Mouse (Mus musculus) CD4-positive, CD25-positive, alpha-beta regulatory T cell, adult 4 months (primary cell): ENCODE data around the gene Catsperg1. TPM values are rescaled to one million over a fixed set of nuclear protein-coding genes. Genes with fewer than 3 reads are reported as not detected.
"Not testable (repeated sequence)": the region's sequence is repeated elsewhere in the genome, so short reads cannot be mapped to it uniquely, and the experiment has no call there.

Experiments used
- ATAC-seq: one replicate; pipeline ENCODE4 v1.8.0; 2017
- polyA plus RNA-seq, 2 experiments: library from polyadenylated mRNA; unstranded; fragments of 100-300 nt; shearing (Covaris generic); gene quantifications; one replicate each; pipeline ENCODE4 v1.2.1; 2017

Gene Catsperg1
- polyA plus RNA-seq, 2 experiments from 2014 or later: 0.44 to 0.56 TPM

DNA sequence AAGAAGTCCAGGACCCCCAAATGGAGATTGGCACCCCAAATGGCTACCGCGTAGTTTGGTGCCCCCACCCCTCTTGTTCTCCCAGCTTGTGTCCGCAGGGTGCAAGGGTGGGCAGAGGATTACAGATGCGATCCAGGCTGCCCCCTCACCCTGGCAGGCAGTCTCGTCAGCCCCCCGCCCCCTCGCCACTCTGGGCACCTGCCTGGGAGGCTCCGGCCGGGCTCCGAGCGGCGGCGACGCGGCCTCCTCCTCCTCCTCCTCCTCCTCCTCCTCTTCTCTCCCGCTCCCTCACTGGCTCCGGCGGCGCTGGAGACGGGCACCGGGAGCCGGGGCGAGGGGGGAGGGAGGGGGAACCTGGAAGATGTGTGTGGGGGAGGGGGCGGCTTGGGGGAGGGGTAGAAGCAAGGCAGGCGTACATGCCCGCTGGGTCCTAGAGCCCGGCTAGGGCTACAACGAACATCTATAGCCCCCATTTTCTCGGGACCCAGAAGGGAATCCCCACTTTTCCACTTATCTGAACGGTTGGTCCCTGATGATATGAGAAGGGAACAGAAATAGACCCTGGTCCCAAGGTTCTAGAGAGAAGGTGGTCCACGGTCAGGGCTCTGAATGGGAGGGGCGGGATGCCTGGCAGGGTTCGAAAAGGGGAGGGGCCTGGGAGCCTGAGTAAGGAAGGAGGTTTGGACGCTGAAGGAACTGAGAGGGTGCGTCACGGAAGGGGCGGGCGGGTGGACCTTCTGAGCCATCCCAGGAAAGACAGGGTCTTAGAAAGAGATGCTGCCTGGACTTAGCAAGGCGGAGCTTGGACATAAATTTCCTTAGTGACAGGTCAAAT lies 44.4 kb downstream of the Catsperg1 start:
- peak; percentile 27 for ATAC-seq

DNA sequence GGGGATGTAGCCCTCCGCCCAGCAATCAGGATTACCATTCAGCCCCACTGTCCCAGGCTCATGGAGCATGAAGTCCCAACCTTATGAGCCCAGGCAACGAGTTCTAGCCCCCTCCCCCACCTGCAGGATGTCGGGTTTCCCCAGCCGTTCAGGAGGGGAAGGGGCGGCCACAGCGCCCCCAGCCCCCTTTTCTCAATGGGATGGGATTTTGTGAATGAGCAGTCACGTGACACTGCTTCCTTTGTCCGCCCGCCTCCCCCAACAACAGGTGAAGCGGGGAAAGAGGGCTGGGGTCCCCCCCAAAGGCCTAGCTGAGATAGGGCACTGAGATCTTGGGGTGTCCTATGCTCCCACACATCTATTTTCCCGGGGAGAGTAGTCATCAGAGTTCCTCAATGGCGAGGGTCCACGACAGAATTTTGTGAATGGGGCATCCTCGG lies 45.0 kb downstream of the Catsperg1 start:
- no peak for ATAC-seq

DNA sequence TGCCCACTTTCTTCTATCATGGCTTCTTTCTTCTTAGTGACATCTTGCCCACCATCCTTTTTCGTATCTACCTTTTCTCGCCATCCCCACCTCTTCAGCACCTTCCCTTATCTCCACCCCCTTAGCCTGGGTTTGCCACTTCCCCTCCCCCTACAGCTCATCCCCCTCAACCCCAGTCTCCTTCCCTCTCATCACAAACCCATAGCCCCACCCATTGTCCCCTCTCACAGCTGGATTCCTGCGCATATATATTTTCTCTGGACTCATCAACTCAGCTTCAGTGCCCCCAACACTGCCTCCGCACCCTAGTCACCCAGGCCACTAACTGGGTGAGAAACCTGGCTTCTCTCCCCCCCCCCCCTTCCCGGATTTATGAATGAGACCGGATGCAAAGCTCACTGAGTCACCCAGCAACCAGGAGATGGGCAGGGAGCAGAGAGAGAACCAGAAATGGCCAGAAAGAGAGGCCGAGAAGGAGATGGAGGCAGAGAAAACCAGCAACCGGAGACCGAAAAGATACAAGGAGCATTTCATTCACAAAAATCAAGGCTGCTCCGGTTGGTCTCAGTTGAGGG lies 45.6 kb downstream of the Catsperg1 start:
- no peak for ATAC-seq

DNA sequence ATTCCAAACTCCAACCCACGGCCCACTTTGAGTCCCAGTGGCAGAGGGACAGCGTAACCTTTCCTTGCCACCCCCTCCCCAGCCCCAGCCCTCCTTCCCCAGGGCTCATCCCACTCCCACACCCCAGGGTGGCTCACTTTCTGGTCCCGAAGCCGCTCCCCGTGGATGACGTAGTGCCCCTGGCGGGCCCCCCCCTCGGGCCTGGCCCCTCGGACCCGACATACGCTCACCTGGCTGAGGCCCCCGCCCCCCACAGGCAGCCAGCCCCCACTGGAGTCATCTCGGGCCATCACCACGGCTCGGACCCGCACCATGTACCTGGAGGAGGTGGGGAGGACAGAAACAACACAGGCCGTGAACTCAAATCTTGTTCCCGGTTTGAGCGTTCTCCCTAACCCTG lies 46.2 kb downstream of the Catsperg1 start:
- no peak for ATAC-seq

DNA sequence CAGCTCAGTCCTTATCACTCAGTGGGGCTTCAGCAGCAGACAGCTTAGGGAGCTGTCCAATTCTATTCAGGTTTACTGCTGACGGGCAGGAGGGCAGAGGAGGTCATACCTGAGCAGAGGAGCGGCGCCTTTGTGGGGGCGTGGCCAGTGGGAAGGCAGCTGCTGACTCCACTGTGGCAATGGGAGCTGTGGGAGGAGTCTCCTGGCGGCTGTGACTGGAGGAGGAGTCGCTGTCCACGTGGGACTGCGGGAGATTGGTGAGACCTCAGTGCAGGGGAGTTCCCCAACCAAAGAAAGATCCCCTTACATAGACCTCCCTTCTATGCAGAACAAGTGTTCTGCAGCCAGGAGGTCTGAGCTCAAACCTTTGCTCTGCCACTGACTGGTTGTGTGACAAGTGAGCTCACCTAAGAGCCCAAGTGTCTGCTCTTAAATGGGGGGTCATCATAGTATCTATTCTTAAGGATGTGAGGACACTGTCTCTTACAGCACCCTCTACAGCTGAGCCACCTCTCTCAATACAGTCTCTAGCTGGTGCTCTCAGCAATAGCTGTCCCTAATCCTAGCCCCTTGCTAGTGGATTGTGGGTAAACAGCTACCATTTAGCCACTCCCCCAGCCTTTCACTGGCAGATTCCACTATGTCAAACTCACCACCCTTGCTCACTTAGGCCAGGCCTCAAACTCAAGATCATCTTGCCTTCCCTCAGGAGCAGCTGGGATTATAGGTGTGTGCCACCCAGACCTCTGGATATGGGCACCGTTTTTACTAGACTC lies 50.9 kb downstream of the Catsperg1 start:
- ATAC-seq: peak; percentile 70

DNA sequence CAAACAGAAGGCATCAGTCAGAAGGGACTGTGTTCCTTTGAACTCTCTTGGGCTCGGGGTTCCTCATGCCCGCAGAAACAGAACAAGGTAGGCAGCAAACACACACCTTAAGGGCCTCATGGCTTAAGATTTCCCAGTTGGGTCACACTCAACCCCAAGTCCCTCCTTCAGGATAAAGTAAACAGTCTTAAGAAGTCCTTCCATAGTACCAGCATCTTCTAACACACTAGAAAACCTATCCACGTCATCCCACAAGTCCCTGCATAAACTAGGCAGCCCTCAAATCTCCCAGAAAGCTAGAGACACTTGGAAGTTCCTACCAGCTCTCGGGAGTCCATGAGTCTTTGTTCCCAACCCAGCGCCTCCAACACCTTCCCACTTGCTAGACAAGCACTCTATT lies 51.5 kb downstream of the Catsperg1 start:
- no peak for ATAC-seq

DNA sequence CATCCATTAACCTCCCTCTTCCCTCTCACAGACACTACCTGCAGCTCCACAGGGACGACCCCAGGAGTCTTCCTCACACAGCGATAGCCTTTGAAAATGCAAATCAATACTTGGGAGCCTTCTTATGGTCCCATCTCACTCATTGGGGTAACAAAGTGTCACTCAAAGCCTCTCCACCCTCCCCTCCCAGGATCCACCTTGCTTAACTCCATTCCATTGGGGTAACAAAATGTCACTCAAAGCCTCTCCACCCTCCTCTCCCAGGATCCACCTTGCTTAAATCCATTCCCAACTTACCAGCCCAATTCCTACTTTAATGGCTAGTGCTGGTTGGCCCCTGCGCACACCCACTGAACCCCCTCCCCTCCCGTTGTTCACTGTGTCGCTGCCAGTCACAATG lies 55.6 kb downstream of the Catsperg1 start:
- ATAC-seq: no peak

DNA sequence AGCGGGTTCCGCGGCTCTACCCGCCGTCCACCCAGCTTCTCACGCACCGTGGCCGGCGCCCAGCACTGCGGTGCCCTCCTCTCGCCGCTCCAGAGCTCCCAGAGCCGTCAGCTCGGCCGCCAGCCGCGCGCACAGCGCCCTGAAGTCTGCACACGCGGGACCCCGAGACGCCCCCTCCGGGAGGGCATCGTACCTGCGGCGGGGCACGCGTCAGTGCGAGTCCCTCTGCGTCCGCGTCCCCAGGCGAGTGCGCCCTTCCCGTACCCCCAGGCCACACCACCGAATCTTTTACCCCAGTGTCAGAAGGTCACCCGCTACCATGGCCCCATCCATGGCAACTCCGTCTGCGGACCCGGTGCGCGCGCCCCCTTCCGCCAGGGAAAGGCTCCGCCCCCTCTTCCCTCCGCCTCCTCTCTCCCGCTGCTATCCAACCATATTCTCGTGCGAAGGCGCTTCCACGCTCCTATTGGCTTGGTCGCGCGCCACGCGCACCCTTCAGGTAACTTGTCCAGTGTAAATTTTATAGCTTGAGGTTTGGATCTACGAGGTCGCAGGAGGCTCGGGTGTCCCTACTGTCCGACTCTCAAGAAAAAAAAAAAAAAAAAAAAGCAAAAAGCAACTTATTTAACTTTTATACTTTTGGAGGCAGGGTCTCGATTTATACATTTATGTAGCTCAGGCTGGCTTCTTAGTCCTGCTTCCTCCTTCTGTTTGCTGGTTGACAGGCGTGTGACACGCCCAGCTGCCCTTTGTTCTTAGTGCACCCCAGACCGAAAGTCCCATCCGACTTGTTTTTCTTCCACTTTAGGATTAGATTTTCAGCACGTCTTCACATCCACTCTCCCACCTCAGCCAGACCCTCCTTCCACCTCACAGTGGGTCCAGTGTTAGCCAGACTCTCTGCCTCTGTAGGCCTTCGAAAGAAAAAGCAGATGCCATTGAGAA lies 57.7 kb downstream of the Catsperg1 start, which contains the start of gene Fam98c:
Gene Fam98c (minus strand): TSS at position 397 of the 945 bp plus-strand sequence.
- ATAC-seq: peak; percentile 93

DNA sequence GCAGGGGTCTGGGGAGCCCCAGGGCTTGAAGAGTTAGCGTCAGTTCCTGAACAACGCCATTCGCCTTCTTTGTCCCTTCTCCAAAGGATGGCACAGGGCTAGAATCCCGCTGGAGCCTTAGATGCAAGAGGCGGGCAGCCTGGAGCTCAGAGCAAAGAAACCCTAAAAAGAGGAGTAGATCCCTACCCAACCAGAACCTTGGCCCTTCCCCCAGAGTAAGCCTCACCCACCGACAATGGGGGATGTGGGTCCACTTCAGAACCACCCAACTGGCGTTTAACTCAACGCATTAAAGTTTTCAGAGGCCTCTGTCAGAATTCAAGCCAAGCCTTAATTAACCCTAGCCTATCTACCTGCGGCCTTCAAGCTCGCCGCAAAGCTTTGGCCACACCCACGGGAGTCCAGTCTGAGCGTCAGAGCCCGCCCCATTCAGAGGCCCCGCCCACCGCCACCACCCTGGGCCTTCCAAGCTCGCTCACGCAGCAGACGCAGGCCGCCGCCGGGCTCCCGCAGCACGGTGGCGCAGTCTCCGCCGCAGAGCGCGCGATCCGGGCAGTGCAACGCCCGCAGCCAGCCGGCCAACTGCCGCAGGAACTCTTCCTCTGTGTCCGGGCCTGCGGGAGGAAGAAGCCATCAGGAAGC lies 58.5 kb downstream of the Catsperg1 start:
- peak; percentile 73 for ATAC-seq

DNA sequence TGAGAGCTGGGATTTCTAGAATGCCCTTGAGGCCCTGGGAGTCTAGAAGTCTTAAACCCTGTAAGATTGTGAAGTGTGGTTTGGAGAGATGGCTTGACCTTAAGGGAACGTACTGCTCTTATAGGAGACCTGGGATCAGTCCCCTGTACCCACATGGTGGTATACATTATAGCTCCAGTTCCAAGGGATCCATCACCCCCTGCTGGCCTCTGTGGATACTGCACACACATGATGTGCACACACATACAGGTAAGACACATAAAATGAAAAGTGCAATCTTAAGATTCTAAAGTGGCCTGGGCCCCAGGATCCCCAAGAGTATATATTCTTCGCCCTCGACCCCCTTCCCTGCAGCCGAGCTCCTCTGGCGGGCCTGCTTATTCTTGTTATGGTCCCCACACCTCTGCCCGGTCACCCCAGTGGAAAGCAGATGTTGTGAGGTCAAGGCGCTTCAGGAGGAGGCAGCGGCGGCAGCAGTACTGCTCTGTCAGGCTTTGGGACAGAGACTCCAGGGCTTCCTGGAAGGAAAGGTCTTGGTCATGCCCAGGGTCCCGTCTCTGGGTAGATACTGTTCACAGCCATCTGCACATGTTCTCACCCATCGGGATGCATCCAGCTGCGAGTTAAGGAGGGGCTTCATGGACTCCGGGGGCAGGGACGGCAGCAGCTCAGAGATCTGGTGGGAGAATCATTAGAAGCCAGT lies 59.7 kb downstream of the Catsperg1 start:
- no peak for ATAC-seq

DNA sequence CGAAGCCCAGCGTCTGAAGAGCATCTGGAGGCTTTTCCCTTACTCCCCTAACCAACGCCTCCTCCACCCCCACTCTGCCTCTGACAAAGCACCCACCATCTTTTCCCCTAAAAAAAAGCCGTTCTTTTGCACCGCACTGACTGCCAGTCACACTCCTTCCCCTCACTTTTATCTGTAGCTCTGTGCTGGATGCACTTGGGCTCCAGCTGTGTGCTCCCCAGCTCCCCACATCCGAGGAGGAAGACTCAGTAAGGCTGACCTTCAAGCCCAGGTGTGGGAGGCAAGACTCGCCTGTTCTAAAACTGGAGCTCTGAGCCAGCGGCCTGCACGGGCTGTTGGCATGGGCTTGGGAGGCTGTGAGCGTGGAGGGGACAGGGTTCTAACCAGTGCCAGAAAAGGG lies 62.3 kb downstream of the Catsperg1 start:
- no peak for ATAC-seq

DNA sequence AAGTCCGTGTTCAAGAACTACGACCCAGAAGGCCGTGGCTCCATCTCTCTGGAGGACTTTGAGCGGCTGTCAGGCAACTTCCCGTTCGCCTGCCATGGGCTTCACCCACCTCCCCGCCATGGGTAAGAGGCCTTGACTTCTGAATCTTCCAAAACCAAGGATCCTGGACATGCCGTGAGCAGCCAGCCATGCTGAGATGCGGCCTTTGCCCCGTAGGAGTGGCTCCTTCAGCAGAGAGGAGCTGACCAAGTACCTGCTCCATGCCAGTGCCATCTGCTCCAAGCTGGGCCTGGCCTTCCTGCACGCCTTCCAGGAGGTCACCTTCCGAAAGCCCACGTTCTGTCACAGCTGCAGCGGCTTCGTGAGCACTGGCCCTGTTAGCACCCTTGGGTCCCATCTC lies 65.1 kb downstream of the Catsperg1 start:
- no peak for ATAC-seq

DNA sequence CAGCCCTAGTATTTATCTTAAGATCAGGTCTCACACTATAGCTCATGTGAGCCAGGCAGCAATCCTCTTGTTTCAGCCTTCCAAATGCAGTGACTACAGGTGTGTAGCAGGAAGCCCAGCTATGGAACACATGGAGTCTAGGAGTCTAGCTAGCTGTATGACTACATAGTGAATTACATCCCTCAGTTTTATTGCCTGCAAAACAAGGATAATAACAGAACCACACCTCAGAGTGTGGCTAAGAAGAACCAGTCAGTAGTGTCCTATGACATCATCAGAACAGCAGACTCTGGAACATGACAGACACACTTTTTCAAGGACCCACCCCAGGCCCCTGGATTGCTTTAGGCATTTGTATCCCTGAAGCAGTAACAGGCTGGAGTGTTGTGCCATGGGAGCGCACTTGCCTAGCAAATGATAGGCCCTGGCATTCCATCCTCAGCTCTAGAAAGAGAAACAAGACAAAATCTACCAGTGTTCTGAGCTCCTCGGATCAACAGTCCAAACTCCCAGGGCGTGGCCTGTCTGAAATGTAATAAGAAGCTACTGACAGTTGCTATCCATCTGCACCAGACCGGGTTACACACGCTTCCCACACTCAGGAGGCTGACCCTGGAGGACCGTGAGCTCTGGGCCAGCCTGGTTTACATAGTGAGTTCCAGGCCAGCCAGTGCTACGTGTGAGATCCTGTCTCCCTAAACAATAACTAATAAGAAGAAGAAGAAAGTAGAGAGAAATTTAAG lies 67.0 kb downstream of the Catsperg1 start:
- no peak for ATAC-seq

DNA sequence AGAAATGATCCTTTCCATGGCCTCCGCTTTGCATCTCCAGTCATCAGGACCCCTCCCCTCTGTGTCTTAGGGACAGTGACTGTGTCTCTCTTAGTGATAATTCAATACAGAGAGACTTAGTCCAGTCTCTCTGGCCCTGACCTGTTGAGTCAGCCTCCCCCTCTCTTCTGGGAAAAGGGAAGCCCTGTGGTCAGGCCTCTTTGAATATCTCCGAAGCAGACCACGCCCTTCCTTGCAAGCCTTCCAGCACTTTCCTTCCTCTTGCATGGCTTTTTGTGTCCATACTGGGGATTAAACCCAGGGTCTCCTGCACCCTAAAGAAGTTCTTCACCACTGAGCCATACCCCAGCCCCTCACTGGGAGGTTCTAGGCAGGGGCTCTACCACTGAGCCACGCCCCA lies 69.8 kb downstream of the Catsperg1 start:
- ATAC-seq: no peak

DNA sequence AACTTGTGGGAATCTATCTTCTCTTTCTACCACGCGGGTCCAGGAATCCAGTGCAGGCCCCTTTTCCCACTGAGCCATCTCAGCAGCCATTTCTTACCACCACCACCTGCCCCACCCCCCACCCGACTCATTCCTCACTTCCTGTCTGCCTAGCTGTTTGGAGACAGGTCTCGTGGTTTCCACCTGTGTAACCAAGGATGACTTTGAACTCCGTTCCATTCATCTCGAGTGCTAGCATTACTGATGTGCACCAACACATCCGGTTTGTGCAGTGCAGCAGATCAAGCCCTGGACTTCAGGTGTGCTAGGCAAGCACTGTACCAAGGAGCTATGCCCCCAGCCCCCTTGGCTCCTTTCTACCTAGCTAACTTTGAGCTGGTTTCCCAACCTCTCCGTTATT lies 72.4 kb downstream of the Catsperg1 start:
- peak; percentile 92 for ATAC-seq

DNA sequence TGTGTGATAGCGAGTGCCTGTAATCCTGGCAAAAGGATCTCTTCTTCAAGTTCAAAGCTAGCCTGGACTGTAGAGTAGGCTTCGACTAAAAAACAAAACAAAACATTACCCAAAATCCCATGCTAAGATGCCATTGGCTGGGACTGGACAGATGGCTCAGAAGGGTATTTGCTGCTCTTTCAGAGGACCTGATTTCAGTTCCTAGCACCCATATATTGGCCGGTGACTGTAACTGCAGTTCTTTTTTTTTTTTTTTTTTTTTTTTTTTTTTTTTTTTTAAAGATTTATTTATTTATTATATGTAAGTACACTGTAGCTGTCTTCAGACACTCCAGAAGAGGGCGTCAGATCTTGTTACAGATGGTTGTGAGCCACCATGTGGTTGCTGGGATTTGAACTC lies 74.6 kb downstream of the Catsperg1 start:
- ATAC-seq: not testable (repeated sequence)

DNA sequence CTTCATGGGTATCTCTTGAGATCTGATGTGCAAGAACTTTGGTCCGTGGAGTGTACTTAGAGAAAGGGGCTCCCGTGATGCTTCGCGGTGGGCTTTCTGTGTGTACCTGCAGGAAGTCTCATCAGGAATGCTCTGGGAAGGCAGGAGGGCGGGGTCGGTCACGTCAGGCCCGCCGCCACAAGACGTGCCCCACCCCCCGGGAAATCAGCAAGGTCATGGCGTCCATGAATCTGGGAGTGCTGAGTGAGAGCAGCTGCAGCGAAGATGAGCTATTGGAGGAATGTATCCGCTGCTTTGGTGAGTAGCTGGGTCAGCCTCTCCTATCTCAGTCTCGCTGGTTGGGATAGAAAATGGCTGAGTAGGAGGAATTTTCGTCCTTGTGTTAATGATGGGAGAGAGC lies 76.4 kb downstream of the Catsperg1 start:
- no peak for ATAC-seq

DNA sequence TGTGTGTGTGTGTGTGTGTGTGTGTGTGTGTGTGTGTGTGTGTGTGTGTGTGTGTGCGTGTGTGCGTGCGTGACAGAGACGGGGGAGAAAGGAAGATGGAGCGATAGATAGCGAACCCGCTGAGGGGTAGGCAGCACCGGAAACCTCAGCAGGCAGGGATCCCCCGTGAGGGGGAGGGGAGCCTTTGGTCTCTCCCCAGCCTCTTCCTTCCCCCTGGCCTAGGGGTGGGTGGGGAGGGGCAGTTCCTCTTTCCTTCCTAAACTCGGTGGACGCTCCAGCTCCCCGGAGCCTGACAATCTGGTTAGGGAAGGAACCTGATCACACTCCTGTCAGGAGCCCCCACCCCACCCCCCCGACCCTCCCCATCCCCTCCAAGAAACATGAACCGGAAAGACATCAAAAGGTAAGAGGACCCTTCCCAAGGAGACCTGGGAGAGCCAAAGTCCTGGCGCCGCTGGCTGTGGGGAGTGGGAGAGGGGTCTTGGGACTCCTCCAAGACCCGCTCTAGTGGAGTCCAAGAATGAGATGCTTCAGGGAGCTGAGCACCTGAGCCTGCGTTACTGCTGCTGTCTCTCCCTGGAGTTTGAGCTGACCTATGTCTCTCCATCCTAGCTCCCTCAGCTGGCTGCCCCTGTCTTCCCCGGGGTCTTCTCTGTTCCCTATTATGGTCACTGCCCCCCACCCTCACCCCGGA lies 79.0 kb downstream of the Catsperg1 start, which contains the start of gene Rasgrp4:
Gene Rasgrp4 (plus strand): TSS at position 159 of the 694 bp plus-strand sequence.
- ATAC-seq: peak; percentile 99

DNA sequence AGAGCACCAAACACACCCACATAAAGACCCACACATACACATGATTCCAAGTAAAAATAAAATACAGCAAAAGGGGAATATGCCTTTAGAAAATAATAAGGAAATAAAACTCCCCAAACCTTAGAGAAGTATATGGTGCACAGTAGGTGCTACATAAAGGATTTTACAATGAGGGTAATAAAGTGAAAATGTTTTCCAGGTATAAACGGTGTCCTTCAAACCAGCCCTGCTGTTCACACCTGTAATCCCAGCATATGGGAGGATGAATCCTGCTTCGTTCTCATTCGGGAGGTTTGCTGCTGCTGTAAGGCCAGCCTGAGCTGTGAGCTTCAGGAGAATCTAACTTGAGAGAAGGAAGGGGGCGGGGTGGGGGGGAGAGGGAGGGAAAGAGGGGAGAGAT lies 79.6 kb downstream of the Catsperg1 start:
- ATAC-seq: peak; percentile 23
